Mouse (Mus musculus) liver, adult 2 months (tissue): ENCODE data around the gene Myom1. TPM values are rescaled to one million over a fixed set of nuclear protein-coding genes. Genes with fewer than 3 reads are reported as not detected.
A peak's percentile ranks its signal among the peaks of the same experiment; 100 is the strongest.

Source experiments
- DNase-seq: peaks from one replicate; pipeline ENCODE4 v3.0.0-alpha.2; 2011; ENCODE audit warnings: low read depth, low spot score; ENCODE audit errors: extremely low read depth
- H3K27ac ChIP-seq: fragments of 200-500 bp; replicated peaks from 2 replicates; pipeline ENCODE4 v1.5.1; 2012; ENCODE audit warnings: low read depth, mild to moderate bottlenecking, control low read depth, inconsistent platforms, low read length; ENCODE audit not compliant: insufficient read depth
- H3K27me3 ChIP-seq: fragments of 200-500 bp; 2 replicates; pipeline ENCODE4 v1.6.1; 2012; ENCODE audit warnings: mild to moderate bottlenecking, moderate library complexity, low read length, inconsistent platforms; ENCODE audit not compliant: control insufficient read depth, insufficient read depth
- H3K36me3 ChIP-seq: fragments of 200-500 bp; 2 replicates; pipeline ENCODE4 v1.6.1; 2012; ENCODE audit warnings: low read length, inconsistent platforms; ENCODE audit not compliant: control insufficient read depth, insufficient read depth
- H3K4me1 ChIP-seq: fragments of 200-500 bp; 2 replicates; pipeline ENCODE4 v1.6.1; 2011; ENCODE audit warnings: low read length; ENCODE audit not compliant: control insufficient read depth, insufficient read depth
- H3K4me3 ChIP-seq: fragments of 200-500 bp; 2 replicates; pipeline ENCODE4 v1.5.1; 2011; ENCODE audit warnings: low read depth, mild to moderate bottlenecking, control low read depth, low read length, moderate library complexity; ENCODE audit not compliant: insufficient read depth
- H3K79me2 ChIP-seq: fragments of 200-500 bp; 2 replicates; pipeline ENCODE4 v1.6.1; 2012; ENCODE audit warnings: inconsistent platforms, mild to moderate bottlenecking, low read length, moderate library complexity; ENCODE audit not compliant: control insufficient read depth, insufficient read depth
- H3K9ac ChIP-seq: fragments of 200-500 bp; 2 replicates; pipeline ENCODE4 v1.6.1; 2012; ENCODE audit warnings: low read depth, mild to moderate bottlenecking, control low read depth, inconsistent platforms, low read length
- CTCF ChIP-seq: fragments of 200-500 bp; IDR thresholded peaks from 2 replicates; pipeline ENCODE4 v1.5.1; 2011; ENCODE audit warnings: low read depth, low read length, control low read depth
- POLR2A ChIP-seq: fragments of 200-500 bp; IDR thresholded peaks from 2 replicates; pipeline ENCODE4 v1.6.1; 2011; ENCODE audit warnings: low read length, control low read depth; ENCODE audit not compliant: insufficient read depth; ENCODE audit errors: extremely low read depth
- WGBS: fragments of 180-500 bp; shearing (Covaris S2); methylation state at CpG from one replicate; pipeline ENCODE4 v1.1.7; 2018; 5-methylcytosine and 5-hydroxymethylcytosine counted together
- polyA plus RNA-seq: library from polyadenylated mRNA; depleted of rRNA; stranded (reverse); fragments of >200 nt; gene quantifications from 2 replicates; pipeline ENCODE4 v1.2.3, GENCODE M21; 2012
- total RNA-seq: library from RNA; depleted of rRNA; stranded (reverse); fragments of >200 nt; gene quantifications from 2 replicates; pipeline ENCODE4 v1.2.3, GENCODE M21; 2014

The Myom1 gene
- total and polyA plus RNA-seq, 2 experiments: 0.34 to 3.2 TPM

GRCm38 (mm10) chr17:71120626-71121025 lies 118.2 kb downstream of the Myom1 start:
- Histone ChIP-seq H3K27me3 (no peaks in the 10 kb centered on the region), H3K27ac (no peak overlapping the region), H3K4me3 (no peak overlapping the region), H3K36me3 (no peaks in the 10 kb centered on the region), H3K4me1 (no peaks in the 10 kb centered on the region), H3K9ac (no peak overlapping the region), H3K79me2 (no peaks in the 10 kb centered on the region)
- DNase-seq: no peak
- TF ChIP-seq CTCF (no peak), POLR2A (no peak)
- 74% methylated on average over 6 of the region's 6 CpGs for WGBS

- 86% methylated on average over 8 of the region's 8 CpGs for WGBS
- Histone ChIP-seq H3K4me3 (no peak overlapping the region), H3K79me2 (no peaks in the 10 kb centered on the region), H3K36me3 (no peaks in the 10 kb centered on the region), H3K4me1 (no peaks in the 10 kb centered on the region), H3K9ac (no peak overlapping the region), H3K27ac (no peak overlapping the region), H3K27me3 (no peaks in the 10 kb centered on the region)
- DNase-seq: no peak
- TF ChIP-seq POLR2A (no peak), CTCF (no peak)
These were observed 121.7 kb downstream of the Myom1 start for GRCm38 (mm10) chr17:71124061-71124670.

- 97% methylated on average over 1 of the region's 1 CpGs for WGBS
- Histone ChIP-seq H3K9ac (no peak overlapping the region), H3K4me1 (no peaks in the 10 kb centered on the region), H3K36me3 (no peaks in the 10 kb centered on the region), H3K27me3 (no peaks in the 10 kb centered on the region), H3K79me2 (no peaks in the 10 kb centered on the region), H3K4me3 (no peak overlapping the region), H3K27ac (no peak overlapping the region)
- no peak for TF ChIP-seq CTCF
- TF ChIP-seq POLR2A: no peak
- no peak for DNase-seq
These were observed 122.2 kb downstream of the Myom1 start for GRCm38 (mm10) chr17:71124674-71125073.

- no peak for DNase-seq
These were observed 123.1 kb downstream of the Myom1 start for GRCm38 (mm10) chr17:71125519-71125918.

GRCm38 (mm10) chr17:71126001-71126400 lies 123.6 kb downstream of the Myom1 start:
- H3K9ac ChIP-seq: no peak overlapping the region
- no peaks in the 10 kb centered on the region for H3K79me2 ChIP-seq
- H3K27me3 ChIP-seq: no peaks in the 10 kb centered on the region
- no peak overlapping the region for H3K4me3 ChIP-seq
- H3K36me3 ChIP-seq: no peaks in the 10 kb centered on the region
- no peak overlapping the region for H3K27ac ChIP-seq
- DNase-seq: no peak
- WGBS: 92% methylated on average over 12 of the region's 12 CpGs
- no peak for TF ChIP-seq CTCF
- no peaks in the 10 kb centered on the region for H3K4me1 ChIP-seq

More at GRCm38 (mm10) chr17:71125519-71125918, 123.1 kb downstream of the Myom1 start:
- H3K4me3 ChIP-seq: no peak overlapping the region
- H3K27ac ChIP-seq: no peak overlapping the region
- WGBS: 89% methylated on average over 12 of the region's 12 CpGs
- TF ChIP-seq CTCF (no peak), POLR2A (no peak)
- H3K9ac ChIP-seq: no peak overlapping the region
- no peaks in the 10 kb centered on the region for H3K27me3 ChIP-seq
- H3K4me1 ChIP-seq: no peaks in the 10 kb centered on the region
- no peaks in the 10 kb centered on the region for H3K36me3 ChIP-seq
- no peaks in the 10 kb centered on the region for H3K79me2 ChIP-seq

GRCm38 (mm10) chr17:71127464-71128110 lies 125.2 kb downstream of the Myom1 start:
- 73% methylated on average over 7 of the region's 7 CpGs for WGBS
- Histone ChIP-seq H3K36me3 (no peaks in the 10 kb centered on the region), H3K4me1 (no peaks in the 10 kb centered on the region), H3K27ac (no peak overlapping the region), H3K9ac (no peak overlapping the region), H3K79me2 (no peaks in the 10 kb centered on the region), H3K27me3 (no peaks in the 10 kb centered on the region), H3K4me3 (no peak overlapping the region)
- TF ChIP-seq POLR2A (no peak), CTCF (no peak)
- DNase-seq: peak; percentile 27
